Mouse (Mus musculus) heart, adult 18-20 months (tissue): ENCODE measurements around the gene Sash3. TPM values are rescaled to one million over a fixed set of nuclear protein-coding genes. Genes with fewer than 3 reads are reported as not detected.

Source experiments
- DNase-seq, 2 experiments: peaks; one replicate each; pipeline ENCODE4 v3.0.0; 2021 to 2022; ENCODE audit warnings: mixed read lengths in 1 of 2
- total RNA-seq, 2 experiments: library from RNA; stranded (reverse); gene quantifications; 2 replicates each; pipeline ENCODE4 v1.2.3; 2021

Gene Sash3
- total RNA-seq, 2 experiments from 2014 or later = 1.0 to 4.1 TPM

DNA sequence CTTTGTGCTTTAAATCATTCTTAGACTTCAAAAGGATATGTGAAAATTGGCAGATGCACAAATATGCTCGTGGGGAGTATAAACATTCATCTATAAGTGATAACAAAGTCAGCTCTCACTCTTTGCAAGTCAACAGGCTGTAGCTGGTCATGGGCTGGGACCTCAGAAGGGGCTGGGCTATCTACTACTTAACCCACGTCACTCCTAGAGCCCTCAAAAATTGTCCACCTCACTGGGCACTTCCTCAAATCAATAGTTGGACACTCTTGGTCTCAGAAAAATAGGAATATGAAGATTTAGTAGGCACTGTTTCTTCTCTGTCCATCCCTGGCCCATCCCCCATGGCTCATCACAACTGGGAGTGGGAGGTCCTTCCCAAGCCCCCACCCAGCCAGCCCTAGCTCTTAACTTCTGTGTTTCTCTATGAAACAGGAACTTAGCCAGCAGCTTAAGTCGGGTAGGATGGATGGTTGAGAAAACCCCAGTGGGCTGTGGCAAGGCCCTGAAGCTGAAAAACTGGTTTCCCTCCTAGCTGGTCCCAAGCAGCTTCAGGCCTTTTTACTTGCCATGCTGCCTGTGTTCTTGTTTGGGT is 5.9 kb upstream of the Sash3 start:
- DNase-seq = no peak

DNA sequence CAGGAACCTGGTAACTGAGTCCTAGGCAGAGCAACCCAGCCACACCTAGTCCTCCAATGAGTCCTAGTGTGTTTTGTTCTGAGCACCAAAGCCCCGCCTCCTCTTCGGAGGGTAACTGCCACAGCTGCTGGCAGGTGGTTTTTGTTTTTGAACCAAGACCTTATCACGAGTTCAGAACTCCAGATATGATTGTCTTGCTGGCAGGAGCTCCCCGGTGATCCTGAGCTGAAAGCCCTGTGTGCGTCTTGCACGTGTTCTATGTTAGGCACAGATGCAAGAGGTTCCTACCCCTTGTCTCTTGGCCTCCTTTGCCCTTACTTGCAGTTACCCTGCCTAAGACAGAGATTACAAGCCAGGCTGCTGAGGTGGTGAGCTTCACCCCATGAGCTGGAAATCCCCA is 4.8 kb upstream of the Sash3 start:
- DNase-seq = no peak

GRCm38 (mm10) chrX:48143415-48144335 is 2.6 kb upstream of the Sash3 start:
- DNase-seq = peak; percentile 29 to 46

- no peak for DNase-seq
These were observed 990 bp downstream of the Sash3 start for GRCm38 (mm10) chrX:48147226-48147625.

DNA sequence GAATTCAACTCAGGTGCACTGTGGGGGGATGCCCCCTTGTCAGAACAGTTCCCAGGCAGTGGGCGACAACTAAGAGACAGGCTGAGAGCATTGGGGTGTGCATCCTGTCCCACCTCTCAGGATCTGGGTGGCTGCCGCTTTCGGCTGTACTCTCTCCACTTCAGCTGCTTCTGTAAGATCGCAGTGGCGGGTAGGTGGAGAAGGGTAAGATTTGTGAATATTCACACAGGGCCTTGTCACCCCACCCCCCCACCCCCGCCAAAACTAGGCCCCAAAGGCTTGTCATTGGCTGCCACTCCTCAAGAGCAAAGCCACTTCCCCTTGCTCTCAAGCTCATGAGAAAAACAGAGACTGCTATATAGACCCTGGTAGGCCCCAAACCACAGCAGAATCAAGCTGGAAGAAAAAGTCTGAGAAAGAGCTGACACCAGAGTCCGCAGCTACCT is 1.5 kb downstream of the Sash3 start:
- DNase-seq = peak in 1 of 2 experiments; percentile 14

GRCm38 (mm10) chrX:48152106-48152505 is 5.9 kb downstream of the Sash3 start:
- DNase-seq = no peak

GRCm38 (mm10) chrX:48153414-48153813 is 7.2 kb downstream of the Sash3 start:
- no peak for DNase-seq

DNA sequence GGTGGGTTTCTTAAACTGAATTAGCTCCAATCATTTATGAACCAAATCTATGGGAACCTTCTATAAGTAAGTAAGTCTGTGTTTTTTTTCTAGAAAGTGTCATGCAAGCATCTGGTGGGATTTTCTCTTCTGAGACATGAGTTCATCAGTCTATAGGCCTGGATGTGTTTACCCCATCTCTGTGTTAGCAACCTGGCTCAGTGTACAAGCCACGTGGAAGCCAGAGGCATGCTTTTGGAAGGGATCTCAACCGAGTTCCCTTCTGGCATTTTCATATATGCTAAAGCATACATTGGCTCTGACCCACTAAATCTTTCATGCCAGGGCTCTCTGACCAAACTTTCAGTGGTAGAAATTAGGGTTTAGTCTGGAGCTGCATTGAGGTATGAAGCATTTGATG is 7.7 kb downstream of the Sash3 start:
- no peak for DNase-seq

DNA sequence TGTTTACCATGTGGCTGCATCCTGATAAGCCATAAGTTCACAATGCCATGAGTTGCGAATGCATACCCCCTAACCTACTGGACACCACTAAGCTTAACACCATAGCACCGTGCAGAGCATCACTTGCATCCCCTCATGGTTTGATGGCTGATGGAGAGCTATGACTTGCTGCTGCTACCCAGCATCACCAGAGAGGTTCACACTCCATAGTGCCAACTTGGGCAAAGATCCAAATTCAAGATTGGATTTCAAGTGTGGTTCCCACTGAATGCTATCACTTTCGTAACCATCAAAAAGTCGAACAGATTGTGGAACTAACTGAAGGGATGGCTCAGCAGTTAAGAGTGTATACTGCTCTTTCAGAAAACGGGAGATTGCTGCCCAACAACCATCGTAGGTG is 9.3 kb downstream of the Sash3 start:
- no peak for DNase-seq

DNA sequence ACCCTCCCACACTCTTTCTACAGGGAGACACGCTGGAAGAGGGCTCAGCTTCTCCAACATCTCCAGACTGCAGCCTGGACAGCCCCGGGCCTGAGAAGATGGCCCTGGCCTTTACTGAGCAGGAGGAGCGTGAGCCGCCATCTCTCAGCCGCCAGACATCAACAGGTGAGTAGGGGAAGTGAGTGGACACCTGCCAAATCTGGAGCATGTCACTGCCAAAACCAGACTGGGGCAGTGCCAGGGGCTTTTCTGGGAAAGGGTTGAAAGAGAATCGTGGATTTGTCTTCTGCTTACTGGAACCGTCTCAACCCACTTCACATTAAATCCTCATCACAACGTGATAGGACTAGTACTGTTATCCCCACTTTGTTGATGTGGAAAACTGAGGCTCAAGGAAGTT is 11.2 kb downstream of the Sash3 start:
- DNase-seq = no peak

DNA sequence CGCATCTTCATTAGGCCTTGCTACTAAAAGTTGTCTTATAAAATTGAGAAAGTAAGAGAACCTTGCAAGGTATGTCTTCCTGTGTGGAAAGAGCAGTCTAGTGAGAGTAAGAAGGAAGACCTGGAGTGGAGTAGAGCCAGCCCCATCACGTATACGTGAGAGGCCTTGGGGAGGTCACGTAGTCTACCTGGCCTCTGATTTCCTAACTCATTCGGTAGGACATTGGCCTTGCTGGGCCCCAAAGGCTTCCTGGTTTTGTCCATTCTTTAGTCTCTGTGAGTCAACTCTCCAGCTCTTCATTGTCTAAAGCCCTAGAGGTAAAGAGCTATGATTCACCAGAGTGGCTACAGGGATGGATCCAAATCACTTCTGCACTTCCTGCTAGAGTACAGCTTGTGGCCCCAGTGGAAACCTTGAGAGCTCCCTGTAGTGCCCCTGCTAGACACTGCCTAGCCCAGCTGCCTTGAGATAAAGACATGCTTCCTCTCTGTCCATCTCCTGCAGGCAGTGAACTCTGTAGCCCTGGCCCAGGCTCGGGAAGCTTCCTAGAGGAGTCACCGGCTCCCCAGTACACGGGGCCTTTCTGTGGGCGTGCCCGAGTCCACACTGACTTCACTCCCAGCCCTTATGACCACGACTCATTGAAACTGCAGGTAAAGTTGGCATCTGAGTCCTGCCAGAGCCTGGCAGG is 12.1 kb downstream of the Sash3 start:
- DNase-seq = no peak

GRCm38 (mm10) chrX:48169892-48170291 is 23.7 kb downstream of the Sash3 start:
- no peak for DNase-seq

- DNase-seq = no peak
These were observed 24.1 kb downstream of the Sash3 start for GRCm38 (mm10) chrX:48170368-48170767.

DNA sequence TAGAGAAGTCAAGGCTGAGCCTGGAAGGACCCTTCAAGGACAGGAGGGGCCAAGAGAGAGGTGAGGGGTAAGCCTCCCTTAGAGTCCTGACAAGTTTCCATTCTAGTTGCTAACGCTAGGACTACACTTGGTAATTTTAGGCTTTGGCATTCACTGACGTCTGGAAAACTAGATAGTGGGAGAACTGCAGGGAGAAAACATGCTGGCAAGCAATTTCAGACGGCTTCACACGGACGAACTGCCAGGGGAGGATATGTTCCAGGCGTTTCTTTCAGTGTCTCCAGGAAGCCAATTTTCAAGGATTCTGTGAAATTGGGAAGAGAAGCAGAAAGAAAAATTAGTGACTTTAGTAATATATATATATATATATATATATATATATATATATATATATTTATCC is 35.6 kb downstream of the Sash3 start:
- no peak for DNase-seq

- DNase-seq = no peak
These were observed 38.5 kb downstream of the Sash3 start for GRCm38 (mm10) chrX:48184703-48185102.

DNA sequence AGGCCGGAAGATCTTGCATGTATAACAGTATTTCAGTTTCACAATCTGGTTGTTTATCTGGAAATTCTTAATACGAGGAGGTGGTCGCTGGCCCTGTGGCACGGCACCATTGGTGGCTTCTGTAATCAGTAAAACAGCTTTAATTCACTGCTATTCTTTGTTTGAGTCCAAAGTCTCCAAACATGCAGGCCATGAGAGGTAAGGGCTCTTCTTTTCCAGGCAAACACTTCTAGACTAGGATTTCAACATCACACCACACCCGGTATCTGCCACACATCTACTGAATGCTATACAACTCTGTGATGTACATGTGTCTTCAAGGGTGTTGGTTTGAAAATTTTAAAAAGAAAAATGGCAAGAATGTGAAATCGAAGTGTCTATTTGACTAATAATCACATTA is 45.0 kb downstream of the Sash3 start:
- DNase-seq = no peak

- DNase-seq = no peak
These were observed 47.3 kb downstream of the Sash3 start for GRCm38 (mm10) chrX:48193235-48194152.

DNA sequence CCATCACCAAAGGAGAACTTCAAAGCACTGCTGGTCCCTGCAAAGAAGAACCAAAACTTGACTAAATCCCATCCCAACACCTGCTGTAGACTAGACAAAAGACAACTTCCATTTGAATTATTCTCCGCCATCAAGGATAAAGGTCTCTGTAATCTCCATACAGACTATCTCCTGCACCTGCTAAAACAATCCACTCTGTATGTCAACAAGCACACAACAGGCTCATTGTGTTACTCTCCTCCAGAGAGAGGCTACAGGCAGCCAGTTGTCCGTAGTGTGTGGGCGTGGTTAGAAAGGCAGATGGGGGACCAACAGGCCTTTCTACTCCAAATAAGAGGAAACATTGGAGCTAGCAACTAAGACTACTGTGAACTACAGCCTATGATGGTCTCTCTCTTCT is 51.6 kb downstream of the Sash3 start:
- DNase-seq = no peak

DNA sequence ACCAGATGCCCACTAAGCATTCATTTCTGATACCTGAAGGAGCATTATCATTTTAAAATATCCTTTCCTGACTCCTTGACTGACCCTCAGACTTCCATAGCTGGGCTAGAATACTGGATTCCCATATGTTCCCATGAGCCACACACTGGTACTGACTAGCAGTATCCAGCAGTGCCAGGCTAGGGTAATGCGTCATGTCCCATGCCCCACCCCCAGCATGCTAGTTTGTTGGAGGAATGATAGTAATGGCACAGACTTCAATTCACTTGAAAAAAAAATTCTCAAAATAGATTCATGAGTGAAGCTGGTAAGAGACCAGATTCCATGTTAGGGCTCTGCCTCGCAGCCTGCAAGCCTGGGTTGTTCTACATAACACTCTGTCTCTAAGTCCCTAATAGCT is 52.8 kb downstream of the Sash3 start:
- peak; percentile 24 to 39 for DNase-seq

- no peak for DNase-seq
These were observed 54.5 kb downstream of the Sash3 start for GRCm38 (mm10) chrX:48200699-48201098.

GRCm38 (mm10) chrX:48201973-48202372 is 55.7 kb downstream of the Sash3 start:
- peak in 1 of 2 experiments; percentile 5 for DNase-seq

- DNase-seq = no peak
These were observed 56.2 kb downstream of the Sash3 start for GRCm38 (mm10) chrX:48202436-48202835.
